Mouse (Mus musculus) right cerebral cortex, postnatal 36 days (tissue): ENCODE data around the gene Usp22.
"Not testable (repeated sequence)": the region's sequence is repeated elsewhere in the genome, so short reads cannot be mapped to it uniquely, and the experiment has no call there.

Experiments used
- DNase-seq, 2 experiments: peaks; one replicate each; pipeline ENCODE4 v3.0.0; 2022; ENCODE audit warnings: low spot score in 2 of 2, mixed read lengths in 1 of 2

The Usp22 gene

GRCm38 (mm10) chr11:61143564-61144469 lies 31.0 kb downstream of the Usp22 start:
- DNase-seq, result no peak

- DNase-seq, result no peak
Measured at GRCm38 (mm10) chr11:61142941-61143530, 31.8 kb downstream of the Usp22 start.

GRCm38 (mm10) chr11:61142262-61142661 lies 32.6 kb downstream of the Usp22 start:
- no peak for DNase-seq

- no peak for DNase-seq
Measured at GRCm38 (mm10) chr11:61141693-61142092, 33.2 kb downstream of the Usp22 start.

GRCm38 (mm10) chr11:61132943-61133342 lies 41.9 kb downstream of the Usp22 start:
- DNase-seq, result no peak

GRCm38 (mm10) chr11:61130646-61131045 lies 44.2 kb downstream of the Usp22 start:
- not testable (repeated sequence) for DNase-seq

GRCm38 (mm10) chr11:61129305-61129704 lies 45.5 kb downstream of the Usp22 start:
- DNase-seq, result no peak

- DNase-seq, result no peak
Measured at GRCm38 (mm10) chr11:61127421-61128055, 47.3 kb downstream of the Usp22 start.

- no peak for DNase-seq
Measured at GRCm38 (mm10) chr11:61126606-61127355, 48.1 kb downstream of the Usp22 start, which contains the start of gene Tnfrsf13b. Tnfrsf13b (plus strand) TSS chr11:61126755.

GRCm38 (mm10) chr11:61125970-61126369 lies 48.9 kb downstream of the Usp22 start:
- DNase-seq, result no peak

- DNase-seq, result no peak
Measured at GRCm38 (mm10) chr11:61123886-61124285, 51.0 kb downstream of the Usp22 start.

- DNase-seq, result no peak
Measured at GRCm38 (mm10) chr11:61122769-61123288, 52.0 kb downstream of the Usp22 start.

- DNase-seq, result no peak
Measured at GRCm38 (mm10) chr11:61122283-61122768, 52.5 kb downstream of the Usp22 start.

GRCm38 (mm10) chr11:61119996-61120583 lies 54.8 kb downstream of the Usp22 start:
- no peak for DNase-seq

- DNase-seq, result no peak
Measured at GRCm38 (mm10) chr11:61116226-61116625, 58.6 kb downstream of the Usp22 start.

- DNase-seq, result no peak
Measured at GRCm38 (mm10) chr11:61112323-61112995, 62.4 kb downstream of the Usp22 start.

GRCm38 (mm10) chr11:61111472-61111871 lies 63.4 kb downstream of the Usp22 start:
- DNase-seq, result no peak

GRCm38 (mm10) chr11:61110928-61111327 lies 63.9 kb downstream of the Usp22 start:
- no peak for DNase-seq

GRCm38 (mm10) chr11:61110113-61110512 lies 64.7 kb downstream of the Usp22 start:
- DNase-seq, result no peak

GRCm38 (mm10) chr11:61109707-61110106 lies 65.1 kb downstream of the Usp22 start:
- no peak for DNase-seq
